In genomic region chr4:89651779-89652178, GRCm38 (mm10) we compare ENCODE assay signal across 18 mouse cellular contexts. TPM values are rescaled to one million over a fixed set of nuclear protein-coding genes. Genes with fewer than 3 reads are reported as not detected.
DNase-seq lines count a peak whose midpoint lies in the region; ATAC-seq lines count a peak whose summit lies in the region.
"Had no signal": no experiment of that assay in that cellular context is flagged by ENCODE, and none has a peak within 500 bp of the region (broad histone marks: within the 10 kb centered on the region; RNA-seq: fewer than 3 reads in every experiment).

No protein-coding gene starts in this region.

- DNase-seq in forebrain, embryonic 11.5 days (ENCODE audit: low spot score), result no peak
- DNase-seq in 416B (ENCODE audit: low read depth) (peak; percentile 57), MEL-GATA-1-ER (ENCODE audit: extremely low read depth, low read depth) (peak; percentile 93)
- no peak for DNase-seq in urinary bladder, adult 2 months (ENCODE audit: low spot score)
- DNase-seq: adrenal gland, postnatal 14 days; cerebellum, adult 11-12 months; cerebellum, adult 9-10 months; cerebellum, postnatal 25 days; gastrocnemius, postnatal 14 days; heart, adult 2 months; heart, postnatal 14 days had no signal

- no peak overlapping the region for H3K9ac ChIP-seq in forebrain, embryonic 11.5 days (ENCODE audit: low read length)
- no peak overlapping the region for H3K9ac ChIP-seq in forebrain, embryonic 16.5 days (replicated peaks; ENCODE audit: low read depth, low read length)
- no peak overlapping the region for H3K9ac ChIP-seq in forebrain, embryonic 15.5 days (replicated peaks)
- H3K9ac ChIP-seq: embryonic facial prominence, embryonic 13.5 days; heart, embryonic 15.5 days; hindbrain, embryonic 13.5 days had no signal

- WGBS in forebrain, embryonic 11.5 days, result 74% methylated on average over 1 of the region's 1 CpGs
- 49% methylated on average over 1 of the region's 1 CpGs for WGBS in forebrain, embryonic 16.5 days
- WGBS in forebrain, embryonic 15.5 days, result 42% methylated on average over 1 of the region's 1 CpGs

- no peaks in the 10 kb centered on the region for H3K27me3 ChIP-seq in forebrain, embryonic 11.5 days (ENCODE audit: control insufficient read depth, insufficient read depth, low read length)
- H3K27me3 ChIP-seq in forebrain, embryonic 16.5 days (replicated peaks; ENCODE audit: control insufficient read depth, insufficient read depth, low read length), result no peaks in the 10 kb centered on the region
- no peaks in the 10 kb centered on the region for H3K27me3 ChIP-seq in forebrain, embryonic 15.5 days
- H3K27me3 ChIP-seq: embryonic facial prominence, embryonic 13.5 days; heart, embryonic 15.5 days had no signal

- H3K4me3 ChIP-seq in forebrain, embryonic 11.5 days (ENCODE audit: low read depth, low read length), result no peak overlapping the region
- no peak overlapping the region for H3K4me3 ChIP-seq in forebrain, embryonic 16.5 days (replicated peaks; ENCODE audit: low read length)
- H3K4me3 ChIP-seq in forebrain, embryonic 15.5 days, result no peak overlapping the region
- H3K4me3 ChIP-seq: embryonic facial prominence, embryonic 13.5 days; heart, adult 2 months; heart, embryonic 15.5 days; hindbrain, embryonic 13.5 days had no signal

- peaks cover 10% of the 10 kb centered on the region; the same call in 1 of the 2 replicates for H3K4me1 ChIP-seq in forebrain, embryonic 11.5 days (replicated peaks; ENCODE audit: control insufficient read depth, insufficient read depth, low read length)
- no peaks in the 10 kb centered on the region; the same call in 1 of the 2 replicates for H3K4me1 ChIP-seq in forebrain, embryonic 16.5 days (replicated peaks; ENCODE audit: control insufficient read depth, insufficient read depth, low read length)
- H3K4me1 ChIP-seq in forebrain, embryonic 15.5 days, result peaks cover 12% of the 10 kb centered on the region
- H3K4me1 ChIP-seq: embryonic facial prominence, embryonic 13.5 days; heart, embryonic 15.5 days had no signal

- H3K9me3 ChIP-seq in forebrain, embryonic 11.5 days (ENCODE audit: control insufficient read depth, low read length), result no peaks in the 10 kb centered on the region
- H3K9me3 ChIP-seq in forebrain, embryonic 16.5 days (ENCODE audit: control insufficient read depth, low read length), result no peaks in the 10 kb centered on the region
- no peaks in the 10 kb centered on the region for H3K9me3 ChIP-seq in forebrain, embryonic 15.5 days
- H3K9me3 ChIP-seq: embryonic facial prominence, embryonic 13.5 days; heart, embryonic 15.5 days; hindbrain, embryonic 13.5 days had no signal

- no peak overlapping the region for H3K4me2 ChIP-seq in forebrain, embryonic 11.5 days (ENCODE audit: low read depth, low read length, severe bottlenecking)
- no peak overlapping the region for H3K4me2 ChIP-seq in forebrain, embryonic 16.5 days (ENCODE audit: low read length)
- no peak overlapping the region for H3K4me2 ChIP-seq in forebrain, embryonic 15.5 days (replicated peaks)
- H3K4me2 ChIP-seq: embryonic facial prominence, embryonic 13.5 days; heart, embryonic 11.5 days; heart, embryonic 15.5 days had no signal

- H3K36me3 ChIP-seq in forebrain, embryonic 11.5 days (ENCODE audit: control insufficient read depth, insufficient read depth, low read length), result no peaks in the 10 kb centered on the region
- H3K36me3 ChIP-seq in forebrain, embryonic 16.5 days (ENCODE audit: control insufficient read depth, insufficient read depth), result no peaks in the 10 kb centered on the region
- no peaks in the 10 kb centered on the region for H3K36me3 ChIP-seq in forebrain, embryonic 15.5 days
- H3K36me3 ChIP-seq: embryonic facial prominence, embryonic 13.5 days; heart, embryonic 15.5 days; hindbrain, embryonic 13.5 days had no signal

- 0 out of 2 replicates have a peak, but pooled peaks have one; percentile 16 for ATAC-seq in forebrain, embryonic 11.5 days (replicated peaks; ENCODE audit: low FRiP score)
- no peak for ATAC-seq in forebrain, embryonic 16.5 days
- 0 out of 2 replicates have a peak, but pooled peaks have one; percentile 38 for ATAC-seq in forebrain, embryonic 15.5 days (replicated peaks)
- ATAC-seq: intestine, embryonic 16.5 days had no signal

- peak overlapping the region; percentile 76; the same call in 1 of the 2 replicates for H3K27ac ChIP-seq in forebrain, embryonic 11.5 days (ENCODE audit: low read depth, low read length)
- no peak overlapping the region for H3K27ac ChIP-seq in forebrain, embryonic 16.5 days (ENCODE audit: low read length)
- no peak overlapping the region for H3K27ac ChIP-seq in forebrain, embryonic 15.5 days (replicated peaks)
- H3K27ac ChIP-seq: embryonic facial prominence, embryonic 13.5 days; heart, adult 2 months; heart, embryonic 15.5 days; hindbrain, embryonic 13.5 days had no signal

RNA-seq across cellular contexts. Expression of gene Dmrta1, which starts 27.5 kb away (rescaled TPM):
- polyA plus RNA-seq in forebrain, embryonic 11.5 days (2014; fragmentation: Nextera tagmentation; extraction: Ambion mirVana), result 20.4 and 21.7 TPM in 2 replicates
- polyA plus RNA-seq in forebrain, embryonic 16.5 days (2015; fragmentation: Nextera tagmentation; extraction: Ambion mirVana), result 0.32 and 0.41 TPM in 2 replicates
- polyA plus RNA-seq in forebrain, embryonic 15.5 days (2015; fragmentation: Nextera tagmentation; extraction: Ambion mirVana), result 0.67 and 0.72 TPM in 2 replicates
- polyA plus RNA-seq in urinary bladder, adult 2 months (2012; rRNA removed), result 0.07 and 0.28 TPM in 2 replicates
- polyA plus RNA-seq: heart, adult 2 months had no signal

Comparison
In these comparisons a context has a peak if more than half of its experiments do, and no peak if none do; other contexts are left out.
1. RNA of gene Dmrta1, which starts 27.5 kb away (polyA plus RNA-seq): 20.4 to 21.7 TPM in forebrain, embryonic 11.5 days; 0.67 to 0.72 TPM in forebrain, embryonic 15.5 days, 0.32 to 0.41 TPM in forebrain, embryonic 16.5 days and 0.07 to 0.28 TPM in urinary bladder, adult 2 months; every median in the first group is over 10 times any median in the second.
2. DNase-seq: peak in 416B (single experiment) and MEL-GATA-1-ER (single experiment); none in forebrain, embryonic 11.5 days (single experiment) and urinary bladder, adult 2 months (single experiment).